Mouse (Mus musculus) kidney, adult 8-10 months (tissue): ENCODE measurements at regions not wholly inside any gene's neighbourhood (a gene's known extent, or its start where the extent isn't known, plus 50 kb on each side); places are given as distances from the start of the nearest gene placed in this dataset.
"Not testable (repeated sequence)": the region's sequence is repeated elsewhere in the genome, so short reads cannot be mapped to it uniquely, and the experiment has no call there.

ENCODE experiments used
- DNase-seq, 2 experiments: peaks; one replicate each; pipeline ENCODE4 v3.0.0; 2022

DNA sequence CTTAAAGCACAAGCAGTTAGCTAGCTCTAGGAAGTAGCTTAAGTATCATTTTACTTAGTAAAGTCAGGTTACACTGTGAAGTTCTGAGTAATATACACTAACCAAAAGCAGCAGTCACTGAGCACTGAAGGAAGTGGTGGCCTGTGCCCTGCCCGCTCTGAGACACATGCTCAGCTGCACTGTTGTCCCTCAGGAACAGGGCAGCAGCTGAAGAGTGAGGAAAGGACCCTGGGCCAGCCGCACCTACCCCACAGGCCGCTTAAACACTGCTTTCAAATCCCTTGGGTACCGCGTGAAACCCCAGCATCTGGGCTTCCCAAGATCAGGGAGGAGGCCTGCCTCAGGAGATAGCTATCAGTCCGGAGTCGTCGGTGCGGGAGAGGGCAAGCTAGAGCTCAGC, 385.1 kb downstream of the Gm8797 start:
- not testable (repeated sequence) for DNase-seq

DNA sequence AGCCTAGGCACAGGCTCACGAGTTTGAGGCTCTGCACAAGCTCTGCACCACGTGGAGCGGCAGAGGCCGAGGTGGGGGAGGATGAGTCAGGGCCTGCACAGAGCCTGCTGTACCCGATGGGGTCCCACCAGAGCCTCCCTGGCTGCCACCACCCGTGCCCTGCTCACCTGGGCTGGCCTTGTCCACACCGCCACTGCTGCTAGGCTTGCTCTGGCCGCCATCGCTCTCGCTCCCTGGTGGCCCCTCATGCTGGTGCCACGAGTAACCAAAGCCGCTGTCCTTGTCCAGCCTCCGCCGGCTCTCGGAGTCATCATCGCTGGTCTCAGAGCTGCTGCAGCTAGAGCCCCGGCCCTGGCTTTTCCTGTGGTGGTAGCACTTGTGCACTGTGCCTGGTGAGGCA, 386.8 kb downstream of the Gm8797 start:
- no peak for DNase-seq

DNA sequence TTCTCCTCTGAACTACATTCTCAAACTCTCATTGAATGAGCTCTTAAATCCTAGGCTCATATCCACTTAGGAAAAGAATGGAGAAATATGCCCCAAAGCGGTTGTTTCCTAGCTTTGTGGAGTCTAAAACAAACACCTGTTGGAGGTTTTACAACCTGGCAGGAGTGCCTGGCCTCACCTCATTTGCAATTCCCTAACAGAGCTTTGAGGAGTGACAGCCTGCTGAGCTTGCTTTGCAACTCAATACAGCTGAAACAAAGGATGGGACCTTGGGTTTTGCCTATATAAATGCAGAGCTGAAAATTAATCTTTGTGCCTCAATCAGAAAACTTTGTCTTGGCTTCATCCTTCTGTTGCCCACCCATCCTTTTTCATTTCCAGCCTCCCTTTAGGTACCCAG, 423.2 kb downstream of the Gm8797 start:
- no peak for DNase-seq

DNA sequence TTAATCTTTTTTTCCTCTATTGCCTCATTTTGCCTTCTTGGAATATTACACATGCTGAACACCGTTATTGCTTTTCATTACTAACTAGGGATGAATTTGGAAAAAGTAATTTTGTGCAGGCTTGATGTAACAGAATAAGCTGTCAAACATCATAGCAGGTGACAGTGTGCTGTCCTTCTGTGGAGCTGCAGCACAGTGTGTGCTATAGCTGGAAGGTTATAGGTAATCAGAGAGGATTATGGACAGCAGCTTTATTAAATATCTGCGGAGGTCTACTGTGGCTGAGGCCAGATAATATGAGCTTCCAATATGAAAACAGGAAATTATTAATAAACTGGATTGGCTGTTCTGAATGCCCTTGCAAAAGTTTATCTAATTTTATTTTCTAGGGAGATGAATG, 431.9 kb downstream of the Gm8797 start:
- no peak for DNase-seq

DNA sequence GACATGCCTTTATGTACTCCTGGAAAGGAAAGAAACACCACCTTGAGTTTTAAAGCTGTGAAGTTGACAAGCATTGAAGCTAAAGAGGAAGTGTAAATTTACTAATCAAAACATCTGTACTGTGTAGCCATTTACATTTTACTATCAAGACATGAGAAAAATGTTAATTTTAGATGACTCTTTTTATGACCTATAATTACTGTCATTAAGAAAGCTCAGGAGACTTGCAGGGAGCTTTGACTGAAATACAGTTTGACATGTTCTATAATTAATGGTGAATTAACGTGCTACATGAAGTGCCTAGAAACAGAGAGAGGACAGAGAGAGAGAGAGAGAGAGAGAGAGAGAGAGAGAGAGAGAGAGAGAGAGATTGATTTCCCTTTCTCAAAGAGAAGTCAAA, 432.8 kb downstream of the Gm8797 start:
- no peak for DNase-seq

DNA sequence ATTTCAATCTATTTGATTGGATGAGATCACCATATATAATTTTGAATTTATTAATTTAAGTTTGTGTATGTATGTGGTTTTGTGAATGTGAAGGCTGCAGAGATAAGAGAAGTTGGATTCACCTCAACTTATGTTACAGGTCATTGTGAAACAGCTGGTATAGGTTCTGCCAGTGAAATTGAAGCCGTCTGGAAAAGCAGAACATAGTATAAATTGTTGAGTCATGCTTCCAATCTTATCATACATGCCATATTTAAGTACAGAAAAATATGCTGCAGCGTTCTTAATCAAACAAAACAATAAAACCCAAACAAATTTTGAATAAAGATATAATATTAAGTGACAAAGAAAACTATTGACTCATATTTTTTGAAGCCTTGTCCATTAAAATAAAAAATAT, 415.6 kb downstream of the 1700008P02Rik start:
- DNase-seq, result no peak

DNA sequence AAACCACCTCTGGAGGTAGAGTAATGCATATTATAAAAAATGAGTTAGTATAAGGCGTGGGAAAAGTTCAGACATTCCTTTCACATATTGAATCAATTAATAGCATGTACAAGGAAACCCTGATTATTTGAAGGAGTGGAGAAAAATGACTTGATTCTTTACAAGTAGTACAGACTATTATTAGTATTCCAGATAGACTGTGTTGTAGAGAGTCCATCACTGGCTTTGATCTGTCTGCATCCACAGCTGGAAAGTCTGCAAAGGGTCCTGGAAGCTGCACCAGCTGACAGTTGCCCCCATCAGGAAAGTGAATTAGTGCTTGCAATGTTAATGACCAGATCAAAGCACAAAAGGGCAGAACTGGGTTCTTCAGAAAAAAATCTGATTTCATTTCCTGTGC, 391.6 kb downstream of the 1700008P02Rik start:
- DNase-seq, result no peak
